Mouse (Mus musculus) olfactory bulb, adult 2 months (tissue): Measurements from ENCODE around the gene Gm9887.

Experiments
- CTCF ChIP-seq: fragments of 200-500 bp; IDR thresholded peaks from 2 replicates; pipeline ENCODE4 v1.5.1; 2012; ENCODE audit warnings: low read depth, mild to moderate bottlenecking, low read length, moderate library complexity; ENCODE audit not compliant: insufficient read depth
- POLR2A ChIP-seq: fragments of 200-500 bp; IDR thresholded peaks from 2 replicates; pipeline ENCODE4 v1.6.1; 2012; ENCODE audit warnings: mild to moderate bottlenecking, low read depth, low read length, moderate library complexity; ENCODE audit not compliant: insufficient read depth

- TF ChIP-seq POLR2A (no peak), CTCF (no peak)
These were observed 11.6 kb downstream of the Gm9887 start for GRCm38 (mm10) chr12:69360655-69360996.
